Mouse (Mus musculus): Measurements from ENCODE around the gene Gm17571. TPM values are rescaled to one million over a fixed set of nuclear protein-coding genes. Genes with fewer than 3 reads are reported as not detected.

Gene Gm17571
- polyA plus RNA-seq, 1 experiment from 2014 or later, result not detected

GRCm38 (mm10) chr9:13474951-13475350 lies 28.4 kb upstream of the Gm17571 start:
- no peak overlapping the region for H3K27ac ChIP-seq (ENCODE audit: poor library complexity, severe bottlenecking)
- H3K4me1 ChIP-seq (replicated peaks), result peaks cover 21% of the 10 kb centered on the region
- H3K9me3 ChIP-seq (replicated peaks), result no peaks in the 10 kb centered on the region
- H3K36me3 ChIP-seq, result no peaks in the 10 kb centered on the region
- H3K4me3 ChIP-seq, result no peak overlapping the region
- H3K27me3 ChIP-seq (replicated peaks), result no peaks in the 10 kb centered on the region
- no peak overlapping the region for H3K9ac ChIP-seq
- no peak for ATAC-seq (ENCODE audit: insufficient number of reproducible peaks, low FRiP score)
- 87% methylated on average over 5 of the region's 5 CpGs for WGBS
- no peak overlapping the region for H3K4me2 ChIP-seq

GRCm38 (mm10) chr9:13470013-13470412 lies 23.5 kb upstream of the Gm17571 start:
- Histone ChIP-seq H3K4me1 (replicated peaks) (peaks cover 50% of the 10 kb centered on the region), H3K4me3 (no peak overlapping the region), H3K9ac (no peak overlapping the region), H3K4me2 (no peak overlapping the region), H3K9me3 (replicated peaks) (no peaks in the 10 kb centered on the region), H3K27ac (ENCODE audit: poor library complexity, severe bottlenecking) (no peak overlapping the region), H3K36me3 (no peaks in the 10 kb centered on the region), H3K27me3 (replicated peaks) (no peaks in the 10 kb centered on the region)
- no peak for ATAC-seq (ENCODE audit: insufficient number of reproducible peaks, low FRiP score)
- WGBS, result 25% methylated on average over 7 of the region's 7 CpGs

- 67% methylated on average over 6 of the region's 6 CpGs for WGBS
- no peak for ATAC-seq (ENCODE audit: insufficient number of reproducible peaks, low FRiP score)
- peak overlapping the region; percentile 63; the same call in 1 of the 2 replicates for H3K27ac ChIP-seq (ENCODE audit: poor library complexity, severe bottlenecking)
- H3K9ac ChIP-seq, result no peak overlapping the region
- H3K4me3 ChIP-seq, result no peak overlapping the region
- H3K4me1 ChIP-seq (replicated peaks), result peaks cover 53% of the 10 kb centered on the region
- no peaks in the 10 kb centered on the region for H3K9me3 ChIP-seq (replicated peaks)
- H3K4me2 ChIP-seq, result no peak overlapping the region
- H3K36me3 ChIP-seq, result no peaks in the 10 kb centered on the region
- no peaks in the 10 kb centered on the region for H3K27me3 ChIP-seq (replicated peaks)
Measured at GRCm38 (mm10) chr9:13468778-13469177, 22.2 kb upstream of the Gm17571 start.

- no peak overlapping the region for H3K27ac ChIP-seq (ENCODE audit: poor library complexity, severe bottlenecking)
- H3K4me2 ChIP-seq, result no peak overlapping the region
- no peaks in the 10 kb centered on the region for H3K9me3 ChIP-seq (replicated peaks)
- ATAC-seq (ENCODE audit: insufficient number of reproducible peaks, low FRiP score), result no peak
- H3K9ac ChIP-seq, result no peak overlapping the region
- WGBS, result 80% methylated on average over 7 of the region's 7 CpGs
- no peaks in the 10 kb centered on the region for H3K36me3 ChIP-seq
- no peaks in the 10 kb centered on the region for H3K27me3 ChIP-seq (replicated peaks)
- H3K4me1 ChIP-seq (replicated peaks), result peaks cover 53% of the 10 kb centered on the region
- no peak overlapping the region for H3K4me3 ChIP-seq
Measured at GRCm38 (mm10) chr9:13467745-13468144, 21.2 kb upstream of the Gm17571 start.

- Histone ChIP-seq H3K4me2 (no peak overlapping the region), H3K9me3 (replicated peaks) (no peaks in the 10 kb centered on the region), H3K4me1 (replicated peaks) (peaks cover 53% of the 10 kb centered on the region), H3K27me3 (replicated peaks) (no peaks in the 10 kb centered on the region), H3K27ac (ENCODE audit: poor library complexity, severe bottlenecking) (no peak overlapping the region), H3K9ac (no peak overlapping the region), H3K4me3 (no peak overlapping the region), H3K36me3 (no peaks in the 10 kb centered on the region)
- WGBS, result 75% methylated on average over 10 of the region's 10 CpGs
- no peak for ATAC-seq (ENCODE audit: insufficient number of reproducible peaks, low FRiP score)
Measured at GRCm38 (mm10) chr9:13466816-13467215, 20.3 kb upstream of the Gm17571 start.

- Histone ChIP-seq H3K27me3 (replicated peaks) (no peaks in the 10 kb centered on the region), H3K36me3 (no peaks in the 10 kb centered on the region), H3K27ac (ENCODE audit: poor library complexity, severe bottlenecking) (peak overlapping the region; percentile 36; the same call in 1 of the 2 replicates), H3K9ac (no peak overlapping the region), H3K4me1 (replicated peaks) (peaks cover 53% of the 10 kb centered on the region), H3K4me3 (no peak overlapping the region), H3K9me3 (replicated peaks) (no peaks in the 10 kb centered on the region), H3K4me2 (no peak overlapping the region)
- WGBS, result 61% methylated on average over 4 of the region's 4 CpGs
- ATAC-seq (ENCODE audit: insufficient number of reproducible peaks, low FRiP score), result no peak
Measured at GRCm38 (mm10) chr9:13466351-13466750, 19.8 kb upstream of the Gm17571 start.

- peaks cover 52% of the 10 kb centered on the region for H3K4me1 ChIP-seq (replicated peaks)
- no peak for ATAC-seq (ENCODE audit: insufficient number of reproducible peaks, low FRiP score)
- no peaks in the 10 kb centered on the region for H3K36me3 ChIP-seq
- WGBS, result 54% methylated on average over 4 of the region's 4 CpGs
- H3K4me2 ChIP-seq, result no peak overlapping the region
- no peak overlapping the region for H3K9ac ChIP-seq
- no peak overlapping the region; the same call in 1 of the 2 replicates for H3K27ac ChIP-seq (ENCODE audit: poor library complexity, severe bottlenecking)
- H3K27me3 ChIP-seq (replicated peaks), result no peaks in the 10 kb centered on the region
- H3K9me3 ChIP-seq (replicated peaks), result no peaks in the 10 kb centered on the region
- no peak overlapping the region for H3K4me3 ChIP-seq
Measured at GRCm38 (mm10) chr9:13465358-13466020, 18.9 kb upstream of the Gm17571 start.

- no peaks in the 10 kb centered on the region for H3K9me3 ChIP-seq (replicated peaks)
- ATAC-seq (ENCODE audit: insufficient number of reproducible peaks, low FRiP score), result no peak
- H3K4me2 ChIP-seq, result no peak overlapping the region
- no peak overlapping the region for H3K27ac ChIP-seq (ENCODE audit: poor library complexity, severe bottlenecking)
- no peak overlapping the region for H3K9ac ChIP-seq
- no peak overlapping the region for H3K4me3 ChIP-seq
- H3K4me1 ChIP-seq (replicated peaks), result peaks cover 27% of the 10 kb centered on the region
- no peaks in the 10 kb centered on the region for H3K27me3 ChIP-seq (replicated peaks)
- WGBS, result 88% methylated on average over 1 of the region's 1 CpGs
- H3K36me3 ChIP-seq, result no peaks in the 10 kb centered on the region
Measured at GRCm38 (mm10) chr9:13460926-13461325, 14.4 kb upstream of the Gm17571 start.

GRCm38 (mm10) chr9:13460012-13460411 lies 13.5 kb upstream of the Gm17571 start:
- no peaks in the 10 kb centered on the region for H3K9me3 ChIP-seq (replicated peaks)
- H3K27ac ChIP-seq (ENCODE audit: poor library complexity, severe bottlenecking), result no peak overlapping the region
- no peaks in the 10 kb centered on the region for H3K36me3 ChIP-seq
- no peak overlapping the region for H3K4me2 ChIP-seq
- H3K4me1 ChIP-seq (replicated peaks), result peaks cover 23% of the 10 kb centered on the region
- ATAC-seq (ENCODE audit: insufficient number of reproducible peaks, low FRiP score), result no peak
- H3K27me3 ChIP-seq (replicated peaks), result no peaks in the 10 kb centered on the region
- WGBS, result 83% methylated on average over 3 of the region's 3 CpGs
- no peak overlapping the region for H3K9ac ChIP-seq
- no peak overlapping the region for H3K4me3 ChIP-seq

GRCm38 (mm10) chr9:13459371-13459770 lies 12.8 kb upstream of the Gm17571 start:
- Histone ChIP-seq H3K9me3 (replicated peaks) (no peaks in the 10 kb centered on the region), H3K4me1 (replicated peaks) (peaks cover 23% of the 10 kb centered on the region), H3K4me2 (no peak overlapping the region), H3K36me3 (no peaks in the 10 kb centered on the region), H3K4me3 (no peak overlapping the region), H3K27ac (ENCODE audit: poor library complexity, severe bottlenecking) (no peak overlapping the region), H3K27me3 (replicated peaks) (no peaks in the 10 kb centered on the region), H3K9ac (no peak overlapping the region)
- WGBS, result 49% methylated on average over 1 of the region's 1 CpGs
- ATAC-seq (ENCODE audit: insufficient number of reproducible peaks, low FRiP score), result no peak

GRCm38 (mm10) chr9:13457774-13458173 lies 11.2 kb upstream of the Gm17571 start:
- Histone ChIP-seq H3K36me3 (no peaks in the 10 kb centered on the region), H3K4me2 (no peak overlapping the region), H3K27me3 (replicated peaks) (no peaks in the 10 kb centered on the region), H3K4me3 (no peak overlapping the region), H3K9me3 (replicated peaks) (no peaks in the 10 kb centered on the region), H3K4me1 (replicated peaks) (peaks cover 23% of the 10 kb centered on the region), H3K9ac (no peak overlapping the region), H3K27ac (ENCODE audit: poor library complexity, severe bottlenecking) (no peak overlapping the region)
- 81% methylated on average over 6 of the region's 6 CpGs for WGBS
- ATAC-seq (ENCODE audit: insufficient number of reproducible peaks, low FRiP score), result no peak

- no peak for ATAC-seq (ENCODE audit: insufficient number of reproducible peaks, low FRiP score)
- H3K36me3 ChIP-seq, result no peaks in the 10 kb centered on the region
- no peak overlapping the region for H3K9ac ChIP-seq
- H3K4me1 ChIP-seq (replicated peaks), result peaks cover 26% of the 10 kb centered on the region
- H3K27me3 ChIP-seq (replicated peaks), result no peaks in the 10 kb centered on the region
- peak overlapping the region; percentile 37 for H3K4me2 ChIP-seq
- 78% methylated on average over 1 of the region's 1 CpGs for WGBS
- no peaks in the 10 kb centered on the region for H3K9me3 ChIP-seq (replicated peaks)
- no peak overlapping the region for H3K4me3 ChIP-seq
- peak overlapping the region; percentile 74 for H3K27ac ChIP-seq (ENCODE audit: poor library complexity, severe bottlenecking)
Measured at GRCm38 (mm10) chr9:13455231-13455630, 8.7 kb upstream of the Gm17571 start.
